Mouse (Mus musculus): ENCODE results near the gene Abcg8. TPM values are rescaled to one million over a fixed set of nuclear protein-coding genes. Genes with fewer than 3 reads are reported as not detected.

Abcg8 gene
- total RNA-seq (2021) = not detected

DNA sequence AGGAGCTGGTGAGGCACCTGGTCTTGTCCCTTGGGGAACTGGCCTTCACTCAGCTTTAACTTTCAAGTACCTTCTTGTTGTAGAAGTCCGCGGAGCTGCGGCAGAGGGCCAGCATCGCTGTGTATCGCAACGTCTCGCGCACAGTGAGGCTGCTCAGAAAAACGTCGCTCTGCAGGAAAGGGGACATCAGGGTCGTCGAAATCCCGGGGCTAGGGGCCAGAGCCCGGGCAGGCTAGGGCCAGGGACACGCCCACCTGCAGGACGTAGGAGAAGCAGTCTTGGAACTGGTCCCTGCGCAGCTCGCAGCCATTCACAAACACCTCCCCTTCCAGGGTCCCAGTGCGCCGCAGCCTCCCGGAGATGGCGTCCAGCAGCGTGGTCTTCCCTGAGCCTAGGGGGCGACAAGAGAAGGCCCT, at the start of gene Abcg8:
TSS of gene Abcg8 (plus strand) at position 352 of the 416 bp plus-strand sequence.
- no peak for DNase-seq (ENCODE audit: low spot score)
- intact Hi-C loops (cut with DNase I) = loop anchor here (5.0 kb wide), 1 partner anchor 599 kb away; no protein-coding TSS in a partner anchor

DNA sequence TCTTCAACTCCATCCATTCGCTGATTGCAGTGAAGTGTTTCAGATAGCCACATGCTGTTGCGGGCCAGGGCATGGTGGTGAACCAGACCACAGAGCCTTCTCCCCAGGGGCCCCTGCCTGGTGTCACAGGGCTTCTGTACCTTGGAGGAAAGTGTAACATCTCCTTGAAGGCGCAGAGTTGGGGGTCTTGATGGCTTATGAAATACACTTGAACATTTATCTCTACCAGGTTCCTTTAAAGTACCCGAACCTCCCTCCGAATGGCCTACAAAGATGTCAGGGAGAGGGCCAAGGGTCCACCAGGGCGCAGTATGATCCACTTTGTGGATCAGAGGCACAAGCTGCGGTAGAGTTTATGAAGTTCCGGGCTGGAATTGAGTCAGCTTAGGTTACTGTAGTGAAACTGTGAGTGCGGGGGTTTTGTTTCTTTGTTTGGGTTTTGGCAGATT, 49.2 kb upstream of the Abcg8 start:
- DNase-seq (ENCODE audit: low spot score) = no peak
- intact Hi-C loops (cut with DNase I) = no loop called here

DNA sequence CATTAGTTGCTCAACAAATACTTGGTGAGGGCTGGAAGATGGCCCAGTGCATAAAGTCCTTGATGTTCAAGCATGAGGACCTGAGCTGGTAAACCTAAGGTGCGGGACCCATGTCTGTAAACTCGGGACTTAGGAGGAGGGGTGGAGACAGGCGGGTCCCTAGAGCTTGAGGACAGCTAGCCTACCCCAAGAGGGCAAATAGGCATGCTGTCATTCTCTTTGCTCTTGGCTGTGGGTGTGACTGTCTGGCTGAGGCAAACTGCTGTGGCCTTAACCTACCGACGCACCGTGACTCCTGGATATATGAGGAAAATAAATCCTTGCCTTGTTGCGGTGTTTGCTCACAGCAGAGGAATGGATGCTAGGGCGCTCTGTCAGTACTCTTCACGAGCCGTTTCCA, 48.4 kb upstream of the Abcg8 start:
- DNase-seq (ENCODE audit: low spot score) = no peak
- intact Hi-C loops (cut with DNase I) = no loop called here

DNA sequence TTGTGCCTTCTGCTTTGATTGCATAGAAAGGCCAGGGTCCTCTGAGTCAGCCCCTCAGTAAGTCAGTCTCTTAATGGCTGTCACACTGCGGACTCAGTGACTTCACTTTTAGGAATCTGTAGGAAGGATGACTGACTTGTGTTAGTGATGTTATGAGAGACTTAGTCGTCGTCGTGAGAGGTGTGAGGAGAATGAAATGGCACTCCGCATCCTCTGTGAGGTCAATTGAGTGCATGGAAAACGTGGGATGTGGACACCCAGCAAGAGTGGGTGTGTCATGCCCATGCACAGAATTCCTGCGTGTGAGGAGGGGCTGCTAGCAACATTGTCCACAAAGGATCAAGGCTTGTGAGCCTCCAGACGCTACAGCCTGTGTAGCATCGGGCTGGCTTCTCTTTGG, 47.5 kb upstream of the Abcg8 start:
- no peak for DNase-seq (ENCODE audit: low spot score)

DNA sequence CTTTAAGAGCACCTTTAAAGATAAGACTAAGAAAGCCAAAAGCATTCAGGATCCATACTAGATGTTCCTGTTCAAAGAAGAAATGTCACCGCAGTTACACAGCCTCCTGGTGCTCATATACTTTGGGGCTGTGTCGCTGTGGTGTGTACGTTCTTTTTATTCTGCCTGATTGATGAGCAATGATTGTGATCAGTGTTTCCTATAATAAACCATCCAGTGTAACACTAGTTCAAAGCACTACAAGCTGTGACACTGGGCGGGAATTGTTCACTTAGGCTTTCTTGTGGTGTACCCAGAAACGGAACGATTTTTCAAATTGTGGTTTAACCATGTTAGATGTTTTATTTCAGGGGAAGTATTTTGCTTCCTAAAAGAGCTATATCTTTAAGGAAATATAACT, 44.3 kb upstream of the Abcg8 start:
- DNase-seq (ENCODE audit: low spot score) = no peak
- intact Hi-C loops (cut with DNase I) = no loop called here

More for the DNA sequence above, 47.5 kb upstream of the Abcg8 start:
- intact Hi-C loops (cut with DNase I) = no loop called here

DNA sequence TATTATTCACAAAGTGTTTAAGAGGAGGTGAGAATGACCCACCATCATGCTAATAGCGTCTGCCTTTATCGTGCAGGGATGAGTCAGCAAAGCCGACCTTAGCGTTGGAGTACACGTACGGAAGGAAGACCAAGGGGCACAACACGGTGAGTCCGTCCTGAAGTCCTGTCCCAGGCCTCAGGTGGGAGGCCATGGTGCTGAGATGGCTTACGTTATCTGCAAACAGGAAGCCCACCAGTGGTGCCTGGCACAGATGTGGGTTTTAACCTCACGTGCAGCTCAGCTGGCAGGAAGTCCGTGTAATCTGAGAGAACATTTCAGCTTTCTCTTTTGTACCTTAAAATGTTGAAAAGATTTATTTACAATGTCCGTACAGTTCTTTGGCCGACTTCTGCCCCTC, 42.7 kb upstream of the Abcg8 start:
- no peak for DNase-seq (ENCODE audit: low spot score)
- intact Hi-C loops (cut with DNase I) = no loop called here

DNA sequence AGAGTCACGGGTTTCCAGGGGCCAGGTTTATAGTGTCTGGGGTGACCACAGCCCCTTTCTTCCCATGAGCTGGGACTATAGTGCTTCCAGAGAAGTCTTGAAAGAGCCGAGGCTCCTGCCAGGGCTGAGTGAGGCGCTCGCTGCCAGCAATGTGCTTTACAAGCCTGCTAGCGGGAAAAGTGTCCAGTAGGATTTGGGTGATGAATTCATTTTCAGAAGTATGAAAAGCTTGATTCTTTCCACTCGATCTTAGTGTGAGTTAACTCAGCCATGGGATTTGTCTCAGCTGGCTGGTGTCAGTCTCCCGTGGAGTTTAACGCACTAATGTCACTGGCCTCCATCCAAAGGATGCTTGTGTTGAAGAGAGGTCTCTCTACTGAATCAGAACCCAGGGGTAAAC, 39.8 kb upstream of the Abcg8 start:
- no peak for DNase-seq (ENCODE audit: low spot score)
- intact Hi-C loops (cut with DNase I) = no loop called here

DNA sequence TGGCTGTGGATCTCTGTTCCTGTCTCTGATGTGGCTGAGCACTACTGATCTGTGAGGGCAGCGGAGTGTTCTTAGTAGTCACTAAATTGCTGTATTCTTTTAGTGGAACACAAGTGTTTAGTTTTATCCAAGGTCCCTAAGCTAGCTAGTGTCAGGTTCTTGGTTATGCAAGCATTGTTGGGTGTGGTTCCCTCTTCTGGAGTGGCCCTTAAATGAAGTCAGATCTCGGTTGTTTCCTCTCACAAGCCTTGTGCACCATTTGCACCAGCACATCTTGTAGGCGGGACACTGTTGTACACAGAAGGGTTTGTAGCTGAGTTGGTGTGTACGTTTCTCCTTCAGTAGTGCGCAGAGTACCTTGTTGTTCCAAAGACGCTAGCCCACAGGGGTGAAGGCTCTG, 38.1 kb upstream of the Abcg8 start:
- intact Hi-C loops (cut with DNase I) = no loop called here
- DNase-seq (ENCODE audit: low spot score) = no peak

DNA sequence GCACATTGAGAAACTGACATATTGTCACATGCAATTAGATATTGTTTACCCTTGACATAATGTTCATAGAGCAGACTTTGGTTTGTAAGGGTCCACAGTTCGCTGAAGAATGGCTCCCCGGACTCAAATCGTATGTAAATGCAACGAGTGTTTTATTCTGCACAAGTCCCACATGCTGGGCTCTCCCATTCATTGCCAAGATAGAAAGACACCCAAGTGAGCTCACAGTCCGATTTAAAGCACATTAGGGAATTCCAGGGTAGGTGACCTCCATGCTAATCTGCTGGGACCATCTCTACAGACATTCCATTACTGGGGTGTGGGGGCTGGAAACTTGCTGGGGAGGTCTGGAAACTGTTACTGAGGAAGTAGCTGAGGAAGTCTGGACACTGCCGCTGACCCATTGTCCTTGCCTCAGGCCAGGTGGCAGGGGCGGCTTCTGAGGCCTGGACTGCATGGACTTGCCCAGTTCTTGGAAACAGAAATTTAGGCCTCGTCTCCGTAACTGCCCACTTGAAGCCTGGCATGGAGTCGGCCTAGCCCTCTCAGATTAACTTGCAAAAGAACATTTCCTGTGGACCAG, 36.2 kb upstream of the Abcg8 start:
- intact Hi-C loops (cut with DNase I) = no loop called here
- no peak for DNase-seq (ENCODE audit: low spot score)

DNA sequence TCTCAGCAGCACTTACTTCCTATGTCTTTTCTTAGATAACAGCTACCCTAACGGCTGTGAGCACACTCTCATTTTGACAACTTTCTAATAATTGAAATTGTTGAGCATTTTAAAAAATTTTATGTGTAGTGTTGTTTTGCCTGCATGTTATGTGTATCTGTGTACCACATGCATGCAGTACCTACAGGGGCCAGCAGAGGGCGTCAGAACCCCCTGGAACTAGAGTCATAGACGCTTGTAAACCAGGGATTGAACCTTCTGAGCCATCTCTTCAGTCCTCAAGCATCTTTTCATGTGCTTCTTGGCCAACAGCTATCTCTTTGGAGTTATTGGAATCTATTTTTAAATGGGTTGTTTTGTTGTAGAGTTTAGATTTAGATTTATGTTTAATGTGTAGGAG, 34.2 kb upstream of the Abcg8 start:
- intact Hi-C loops (cut with DNase I) = no loop called here
- no peak for DNase-seq (ENCODE audit: low spot score)

DNA sequence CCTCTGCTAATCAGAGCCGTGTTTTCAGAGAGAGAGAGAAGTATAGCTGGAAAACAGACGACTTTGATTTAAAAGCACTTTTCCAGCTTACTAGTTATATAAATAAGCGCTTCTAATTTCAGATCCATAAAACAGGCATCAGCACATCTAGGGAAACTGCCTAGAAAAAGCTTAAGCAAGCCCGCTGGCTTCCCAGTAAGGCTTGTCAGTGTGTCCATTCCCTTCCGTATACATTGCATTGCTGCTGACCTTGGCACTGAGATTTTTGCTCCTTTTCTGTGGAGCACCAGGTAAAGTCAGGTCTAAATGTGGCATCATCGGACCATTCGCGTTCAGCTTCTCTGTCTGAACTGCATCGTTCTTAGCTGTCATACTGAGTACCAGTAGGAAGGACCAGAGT, 33.8 kb upstream of the Abcg8 start:
- intact Hi-C loops (cut with DNase I) = no loop called here
- DNase-seq (ENCODE audit: low spot score) = no peak

DNA sequence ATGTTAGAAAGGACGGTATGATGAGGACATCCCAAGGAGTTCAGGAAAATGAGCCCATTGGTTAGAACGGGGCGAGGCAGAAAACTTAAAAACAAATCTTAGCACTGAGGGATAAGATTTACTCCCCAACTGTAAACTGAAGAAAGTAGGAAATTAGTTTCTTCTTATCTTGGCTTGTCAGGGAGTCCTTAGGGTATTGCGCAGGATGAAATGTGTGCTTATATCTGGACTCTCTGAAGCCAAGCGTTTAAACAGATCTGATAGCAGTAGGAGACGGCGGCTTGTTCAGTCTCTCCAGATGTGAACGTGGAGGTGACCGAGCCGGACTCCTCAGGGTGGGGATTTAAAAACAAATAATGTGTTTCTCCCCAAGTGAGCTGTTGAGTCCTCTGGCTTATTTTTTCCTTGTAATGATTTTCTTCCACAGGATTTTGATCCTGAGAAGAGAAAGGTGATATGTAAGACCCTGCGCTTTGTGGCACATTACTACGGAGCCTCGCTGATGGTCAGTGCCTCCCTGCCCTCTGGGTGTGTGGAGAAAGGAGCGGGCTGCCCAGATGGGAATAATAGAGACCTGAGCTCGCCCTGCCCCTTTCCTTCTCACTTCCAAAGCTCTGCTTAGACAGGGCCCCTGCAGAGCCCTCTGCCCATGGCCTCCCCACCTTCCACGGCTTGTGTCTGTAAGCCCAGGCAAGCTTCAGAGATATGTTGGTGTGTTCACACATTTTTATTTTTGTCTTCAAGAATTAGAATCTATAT, 31.6 kb upstream of the Abcg8 start:
- intact Hi-C loops (cut with DNase I) = no loop called here
- no peak for DNase-seq (ENCODE audit: low spot score)

DNA sequence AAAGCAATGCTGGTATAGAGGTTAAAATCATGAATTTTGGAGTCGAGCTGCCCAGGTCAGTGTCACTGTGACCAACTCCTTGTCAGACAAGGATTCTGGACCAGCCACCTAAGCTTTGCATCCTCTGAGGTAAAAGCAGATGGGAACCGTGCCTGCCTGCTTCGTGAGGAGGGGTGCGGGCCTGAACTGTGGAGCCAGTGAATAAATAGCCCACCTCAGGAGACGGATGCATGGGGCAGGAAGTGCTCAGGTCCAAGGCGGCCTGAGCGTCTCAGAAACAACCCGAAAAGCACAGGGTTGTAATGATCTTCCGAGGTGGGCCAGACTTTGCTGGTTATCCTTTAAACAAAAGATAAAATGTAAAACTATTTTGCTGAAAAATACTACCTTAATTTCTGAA, 31.0 kb upstream of the Abcg8 start:
- intact Hi-C loops (cut with DNase I) = no loop called here
- no peak for DNase-seq (ENCODE audit: low spot score)

DNA sequence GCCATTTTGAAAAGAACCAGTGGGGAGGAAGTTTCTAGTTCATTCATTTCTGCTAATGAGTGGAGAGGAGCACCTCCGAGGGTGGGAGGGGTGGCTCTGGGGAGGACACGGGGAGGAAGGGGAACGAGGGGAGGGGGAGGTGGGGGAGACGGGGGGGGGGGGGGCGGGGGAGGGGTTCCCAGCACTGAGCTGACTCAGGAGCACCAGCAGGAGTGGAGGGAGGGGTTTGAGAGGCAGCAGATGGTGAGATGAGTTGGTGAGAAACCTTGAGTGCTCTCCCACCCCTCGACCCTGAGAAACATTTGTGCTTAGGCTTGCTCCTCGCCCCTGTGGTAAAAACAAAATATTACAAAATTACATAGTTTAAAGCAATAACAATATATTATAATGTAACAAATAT, 30.2 kb upstream of the Abcg8 start:
- intact Hi-C loops (cut with DNase I) = no loop called here
- no peak for DNase-seq (ENCODE audit: low spot score)

DNA sequence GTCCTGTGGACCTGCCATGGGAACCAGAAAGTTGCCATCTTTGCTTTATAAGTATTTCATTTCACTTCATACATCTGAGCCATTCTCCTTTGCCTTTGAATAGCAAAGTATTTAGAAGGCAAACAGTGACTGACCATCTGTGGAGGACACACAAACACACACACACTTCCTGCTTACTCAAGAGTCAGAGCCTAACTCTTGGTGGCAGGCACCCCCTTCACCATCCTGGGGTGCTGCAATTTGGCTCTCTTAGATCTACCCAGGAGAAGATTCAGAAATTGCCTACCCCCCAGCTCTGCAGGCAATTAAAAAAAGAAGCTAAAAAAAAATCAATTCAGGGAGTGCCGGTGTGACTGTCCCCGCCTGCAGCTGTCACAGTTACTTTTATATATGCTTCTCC, 29.6 kb upstream of the Abcg8 start:
- DNase-seq (ENCODE audit: low spot score) = no peak
- intact Hi-C loops (cut with DNase I) = no loop called here

DNA sequence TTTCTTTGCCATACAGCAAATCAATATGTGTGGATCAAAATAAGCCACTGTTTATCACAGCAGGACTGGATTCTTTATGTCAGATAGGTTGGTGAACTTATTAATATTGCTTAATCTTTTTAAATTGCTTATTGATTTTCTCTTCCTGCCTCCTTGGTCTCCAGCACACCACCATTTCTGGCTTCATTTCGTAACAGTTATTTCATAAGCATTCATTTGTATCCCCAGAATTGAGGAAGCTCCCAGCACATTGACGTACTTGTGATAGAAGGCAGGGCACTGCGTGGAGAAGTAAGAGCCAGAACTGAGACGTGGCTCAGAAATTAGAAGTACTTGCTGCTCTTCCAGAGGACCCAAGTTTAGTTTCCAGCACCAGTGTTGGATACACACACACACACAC, 28.5 kb upstream of the Abcg8 start:
- DNase-seq (ENCODE audit: low spot score) = no peak
- intact Hi-C loops (cut with DNase I) = no loop called here

DNA sequence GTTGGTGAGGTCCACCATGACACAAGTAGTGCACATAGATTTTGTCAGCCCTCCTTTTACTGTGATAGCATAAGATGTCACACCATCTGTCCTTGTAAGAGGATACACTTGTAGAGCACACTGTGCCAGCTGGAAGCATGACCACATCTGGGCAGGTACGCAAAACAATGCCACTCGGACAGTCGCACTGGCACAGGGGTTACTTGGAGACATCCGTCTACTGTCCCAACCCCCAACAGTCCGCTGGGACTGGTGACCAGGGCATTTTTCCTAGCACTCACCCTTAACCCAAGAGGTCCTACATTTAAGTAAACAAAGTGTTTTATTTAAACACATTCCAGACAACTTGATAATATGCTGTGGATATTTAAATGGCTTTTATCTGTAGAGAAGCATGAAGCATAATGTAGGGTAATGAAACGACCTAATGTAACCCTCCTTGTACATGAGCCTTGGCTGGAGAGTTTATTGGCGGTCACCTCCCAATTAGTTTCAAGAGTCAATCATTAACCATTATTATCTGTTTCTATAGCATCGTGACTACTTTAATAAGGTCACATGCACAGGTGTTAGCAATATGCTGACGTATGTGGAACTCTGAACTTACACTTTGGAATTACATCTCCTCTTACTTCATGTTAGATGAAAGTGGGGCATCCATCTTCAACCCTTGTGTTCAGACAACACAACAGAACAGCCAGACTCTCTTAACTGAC, 25.6 kb upstream of the Abcg8 start:
- intact Hi-C loops (cut with DNase I) = no loop called here
- no peak for DNase-seq (ENCODE audit: low spot score)

DNA sequence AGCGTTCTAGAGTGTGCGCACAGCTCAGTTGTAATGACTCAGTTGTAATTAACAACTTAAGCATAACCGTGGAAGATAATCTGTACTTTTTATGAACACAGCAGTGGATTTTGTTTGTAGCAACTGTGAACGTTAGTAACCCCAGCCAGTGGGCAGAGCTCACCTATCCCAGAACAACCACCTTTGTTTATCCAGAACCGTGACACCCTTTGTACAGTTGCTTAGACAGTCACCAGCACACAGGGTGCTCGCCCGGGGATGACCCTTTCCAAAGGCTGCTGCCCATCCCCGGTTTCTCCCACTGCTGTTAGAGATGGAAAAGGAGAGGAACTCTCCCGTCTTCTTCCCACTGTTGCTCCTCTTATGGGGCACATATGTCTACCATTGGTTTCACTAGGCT, 22.6 kb upstream of the Abcg8 start:
- no peak for DNase-seq (ENCODE audit: low spot score)
- intact Hi-C loops (cut with DNase I) = no loop called here

DNA sequence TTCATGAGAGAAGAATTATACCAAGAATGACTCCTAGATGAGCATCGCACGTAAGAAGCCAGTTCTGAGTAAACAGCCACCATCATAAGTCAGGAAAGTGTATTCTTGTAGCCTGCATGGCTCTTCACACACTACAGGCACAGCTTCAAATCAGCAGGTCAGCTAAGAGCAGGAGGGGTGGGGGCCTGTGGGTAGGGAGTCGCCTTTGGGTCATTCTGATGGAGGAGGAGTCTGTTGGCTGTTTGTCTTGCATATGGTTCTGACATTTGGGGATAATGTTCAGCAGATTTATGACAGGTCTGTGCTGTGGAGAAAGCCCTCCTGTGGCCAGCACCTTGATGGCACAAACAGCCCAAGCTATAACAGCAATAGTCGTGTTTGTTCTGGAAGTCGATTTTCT, 19.9 kb upstream of the Abcg8 start:
- intact Hi-C loops (cut with DNase I) = no loop called here
- no peak for DNase-seq (ENCODE audit: low spot score)

DNA sequence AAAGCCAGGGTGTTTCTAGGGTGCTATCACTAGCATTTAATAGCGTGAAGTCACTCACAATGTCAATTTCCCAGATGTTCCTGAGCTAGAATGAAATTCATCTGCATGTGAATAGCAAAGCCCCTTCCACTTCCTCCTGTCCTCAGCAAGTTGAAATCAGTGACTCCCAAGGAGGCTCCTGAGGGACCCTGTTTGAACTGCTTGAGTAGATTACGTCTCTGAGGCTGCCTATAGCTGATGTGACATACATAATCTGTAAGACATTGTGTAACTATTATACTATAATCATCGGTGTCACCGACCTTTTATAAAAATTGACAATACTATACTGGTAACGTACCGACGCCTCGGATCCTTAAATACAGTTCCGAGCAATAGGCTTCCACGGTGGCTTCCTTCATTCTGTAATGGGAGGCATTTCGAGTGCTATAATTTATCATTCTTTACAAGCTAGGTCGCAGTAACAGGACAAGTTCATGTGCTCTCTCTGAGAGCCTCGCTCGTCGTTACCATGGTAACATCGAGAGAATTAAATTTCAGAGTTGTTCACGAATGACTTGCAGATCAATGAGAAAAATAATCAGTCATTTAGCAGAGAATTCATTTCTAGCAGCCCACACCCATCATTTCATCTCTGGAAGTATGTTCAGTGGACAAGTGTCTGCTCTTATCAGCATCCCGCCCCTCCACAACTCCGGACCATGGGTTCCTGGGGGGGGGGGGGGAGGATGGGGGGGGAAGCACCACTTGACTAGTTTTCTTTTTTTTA, 19.3 kb upstream of the Abcg8 start:
- DNase-seq (ENCODE audit: low spot score) = no peak
- intact Hi-C loops (cut with DNase I) = no loop called here

DNA sequence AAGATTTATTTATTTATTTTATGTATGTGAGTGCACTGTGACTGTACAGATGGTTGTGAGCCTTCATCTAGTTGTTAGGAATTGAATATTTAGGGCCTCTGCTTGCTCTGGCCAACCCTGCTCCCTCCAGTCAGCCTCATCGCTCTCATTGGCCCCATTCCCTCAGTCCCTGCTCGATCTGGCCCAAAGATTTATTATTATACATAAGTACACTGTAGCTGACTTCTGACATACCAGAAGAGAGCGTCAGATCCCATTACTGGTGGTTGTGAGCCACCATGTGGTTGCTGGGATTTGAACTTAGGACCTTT, 18.7 kb upstream of the Abcg8 start:
- intact Hi-C loops (cut with DNase I) = no loop called here
- DNase-seq (ENCODE audit: low spot score) = no peak
